In genomic region chr9:120936351-120936750, GRCm38 (mm10) we compare ENCODE assay signal across 8 mouse cellular contexts. TPM values are rescaled to one million over a fixed set of nuclear protein-coding genes. Genes with fewer than 3 reads are reported as not detected.
A peak's percentile ranks its signal among the peaks of the same experiment; 100 is the strongest.
DNase-seq lines count a peak whose midpoint lies in the region; ATAC-seq and TF ChIP-seq lines count a peak whose summit lies in the region.

No protein-coding gene starts in this region.

- no peaks in the 10 kb centered on the region for H3K27me3 ChIP-seq in limb, embryonic 12.5 days
- no peaks in the 10 kb centered on the region for H3K27me3 ChIP-seq in midbrain, embryonic 12.5 days
- H3K27me3 ChIP-seq in stomach, embryonic 16.5 days (ENCODE audit: control insufficient read depth, insufficient read depth, low read length): no peaks in the 10 kb centered on the region

- H3K9ac ChIP-seq in limb, embryonic 12.5 days (replicated peaks): peak overlapping the region; percentile 32; the same call in 1 of the 2 replicates
- peak overlapping the region; percentile 80 for H3K9ac ChIP-seq in midbrain, embryonic 12.5 days (replicated peaks)
- H3K9ac ChIP-seq in stomach, embryonic 16.5 days (ENCODE audit: low read length): peak overlapping the region; percentile 99

- TF ChIP-seq CTCF in cortical plate, adult 2 months (IDR thresholded peaks at IDR 0.05; ENCODE audit: extremely low read depth, insufficient read depth, low read length): peak; percentile 64
- peak; percentile 73 for TF ChIP-seq CTCF in gastrocnemius, adult 2 months (IDR thresholded peaks at IDR 0.05)

- no peak overlapping the region for H3K27ac ChIP-seq in cortical plate, adult 2 months (ENCODE audit: insufficient read depth, low read length)
- peak overlapping the region; percentile 92 for H3K27ac ChIP-seq in gastrocnemius, adult 2 months
- no peak overlapping the region for H3K27ac ChIP-seq in limb, embryonic 12.5 days
- no peak overlapping the region for H3K27ac ChIP-seq in midbrain, embryonic 12.5 days (replicated peaks)
- peak overlapping the region; percentile 44; the same call in 1 of the 2 replicates for H3K27ac ChIP-seq in stomach, embryonic 16.5 days (ENCODE audit: low read length)

- peak overlapping the region; percentile 95 for H3K4me2 ChIP-seq in limb, embryonic 12.5 days
- H3K4me2 ChIP-seq in midbrain, embryonic 12.5 days (replicated peaks): peak overlapping the region; percentile 92
- H3K4me2 ChIP-seq in stomach, embryonic 16.5 days (ENCODE audit: low read depth, low read length): peak overlapping the region; percentile 87

- TF ChIP-seq POLR2A in cortical plate, adult 2 months (IDR thresholded peaks at IDR 0.05; ENCODE audit: extremely low read depth, insufficient read depth, low read length): no peak

- WGBS in limb, embryonic 12.5 days: 23% methylated on average over 8 of the region's 8 CpGs
- 30% methylated on average over 8 of the region's 8 CpGs for WGBS in midbrain, embryonic 12.5 days
- 9% methylated on average over 8 of the region's 8 CpGs for WGBS in stomach, embryonic 16.5 days

- ATAC-seq in limb, embryonic 12.5 days (ENCODE audit: insufficient number of reproducible peaks, insufficient read depth, low FRiP score, low TSS enrichment, low read depth): no peak
- no peak for ATAC-seq in midbrain, embryonic 12.5 days (ENCODE audit: low FRiP score, low read depth)
- ATAC-seq in stomach, embryonic 16.5 days (ENCODE audit: insufficient read depth, low FRiP score): no peak

- intact Hi-C loops in gastrocnemius, adult 2 months (cut with DNase I): loop anchor here (5.0 kb wide), 1 partner anchor 334 kb away; no protein-coding TSS in a partner anchor

- H3K4me1 ChIP-seq in cortical plate, adult 2 months (ENCODE audit: control insufficient read depth, insufficient read depth, low read length): peaks cover 14% of the 10 kb centered on the region
- H3K4me1 ChIP-seq in limb, embryonic 12.5 days (replicated peaks): peaks cover 57% of the 10 kb centered on the region
- peaks cover 72% of the 10 kb centered on the region for H3K4me1 ChIP-seq in midbrain, embryonic 12.5 days
- H3K4me1 ChIP-seq in stomach, embryonic 16.5 days (ENCODE audit: control insufficient read depth, insufficient read depth, low read length): peaks cover 48% of the 10 kb centered on the region

- no peak overlapping the region; the same call in 1 of the 2 replicates for H3K4me3 ChIP-seq in cortical plate, adult 2 months (ENCODE audit: insufficient read depth, low read length)
- H3K4me3 ChIP-seq in gastrocnemius, adult 2 months: peak overlapping the region; percentile 88
- peak overlapping the region; percentile 93 for H3K4me3 ChIP-seq in limb, embryonic 12.5 days (replicated peaks)
- peak overlapping the region; percentile 74 for H3K4me3 ChIP-seq in midbrain, embryonic 12.5 days
- peak overlapping the region; percentile 94 for H3K4me3 ChIP-seq in stomach, embryonic 16.5 days (replicated peaks; ENCODE audit: low read length)

- DNase-seq in 3T3-L1 (ENCODE audit: low read depth, low spot score) (peak; percentile 83), R1 (ENCODE audit: low read depth, low spot score) (peak; percentile 74)
- DNase-seq in gastrocnemius, adult 2 months: peak; percentile 59
- peak; percentile 75 for DNase-seq in induced T-regulatory cell, adult 2 months (ENCODE audit: low read depth)

- H3K9me3 ChIP-seq in limb, embryonic 12.5 days: no peaks in the 10 kb centered on the region
- no peaks in the 10 kb centered on the region for H3K9me3 ChIP-seq in midbrain, embryonic 12.5 days
- no peaks in the 10 kb centered on the region for H3K9me3 ChIP-seq in stomach, embryonic 16.5 days (replicated peaks; ENCODE audit: control insufficient read depth, low read length)

- H3K36me3 ChIP-seq in limb, embryonic 12.5 days: peaks cover 24% of the 10 kb centered on the region
- 0 out of 2 replicates have a peak, but pooled peaks cover 19% of the 10 kb centered on the region for H3K36me3 ChIP-seq in midbrain, embryonic 12.5 days
- H3K36me3 ChIP-seq in stomach, embryonic 16.5 days (ENCODE audit: control insufficient read depth, insufficient read depth, low read length): no peaks in the 10 kb centered on the region

RNA-seq across cellular contexts. Expression of gene Ctnnb1, which starts 7.3 kb away (rescaled TPM):
- 198 and 204 TPM in 2 replicates for polyA plus RNA-seq in cortical plate, adult 2 months (2012; rRNA removed)
- 100 to 1,000 TPM; 213 to 241 TPM for total RNA-seq in gastrocnemius, adult 2 months (2021)
- 728 and 739 TPM in 2 replicates for polyA plus RNA-seq in limb, embryonic 12.5 days (2016; fragmentation: Nextera tagmentation; extraction: Ambion mirVana)
- polyA plus RNA-seq in midbrain, embryonic 12.5 days (2016; fragmentation: Nextera tagmentation; extraction: Ambion mirVana): 847 and 873 TPM in 2 replicates
- 486 and 539 TPM in 2 replicates for polyA plus RNA-seq in stomach, embryonic 16.5 days (2015; fragmentation: Nextera tagmentation; extraction: Ambion mirVana)

Comparison
In these comparisons a context has a peak if more than half of its experiments do, and no peak if none do; other contexts are left out.
1. H3K27ac ChIP-seq: peak in gastrocnemius, adult 2 months (single experiment) and stomach, embryonic 16.5 days (single experiment); none in cortical plate, adult 2 months (single experiment), limb, embryonic 12.5 days (single experiment) and midbrain, embryonic 12.5 days (single experiment).
2. H3K9ac ChIP-seq: peak in every context shown above with its lines; median percentile 99 in stomach, embryonic 16.5 days; 80 in midbrain, embryonic 12.5 days; 32 in limb, embryonic 12.5 days.
3. Peak in every context shown above with its lines, with median percentiles within 50 percentile points of each other: DNase-seq and H3K4me2 ChIP-seq.